Mouse (Mus musculus): ENCODE data around the gene Elfn1.

DNA sequence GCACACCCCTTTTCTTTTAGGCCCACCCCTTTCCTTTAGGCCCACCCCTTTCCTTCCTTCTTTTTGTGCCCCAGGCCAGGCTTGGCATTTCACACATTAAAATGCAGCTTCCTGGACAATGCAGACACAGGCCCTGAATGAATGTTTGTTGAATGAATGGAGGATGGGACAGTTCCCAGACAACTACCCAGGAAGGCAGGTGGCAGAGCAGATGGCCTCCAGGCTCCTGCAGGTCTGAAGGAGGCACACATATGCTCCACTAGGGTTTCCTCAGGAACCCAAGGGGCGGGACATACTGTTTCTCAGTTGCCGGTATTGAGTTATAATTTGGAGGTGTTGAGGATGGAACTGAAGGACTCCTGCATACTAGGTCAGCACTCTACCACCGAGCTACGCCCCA is 40.8 kb downstream of the Elfn1 start:
- TF ChIP-seq POLR2A (IDR thresholded peaks at IDR 0.05; ENCODE audit: borderline replicate concordance, extremely low read depth, insufficient read depth, insufficient read length, poor library complexity, severe bottlenecking): no peak
- no peak for TF ChIP-seq CTCF (IDR thresholded peaks at IDR 0.05; ENCODE audit: borderline replicate concordance, extremely low read depth, insufficient read depth, insufficient read length)
